Mouse (Mus musculus) midbrain, embryonic 13.5 days (tissue): ENCODE results near the gene Ttpal. TPM values are rescaled to one million over a fixed set of nuclear protein-coding genes. Genes with fewer than 3 reads are reported as not detected.

Source experiments
- ATAC-seq: fragments of 200-750 bp; cut with Nextera tagmentation; 2 replicates; pipeline ENCODE4 v1.8.0; 2017; ENCODE audit warnings: mild to moderate bottlenecking, moderate TSS enrichment, moderate library complexity
- H3K27ac ChIP-seq: fragments of 300-500 bp; sonication (generic); 2 replicates; pipeline ENCODE4 v1.5.1; 2015; ENCODE audit warnings: inconsistent platforms, mild to moderate bottlenecking, moderate library complexity
- H3K27me3 ChIP-seq: fragments of 300-500 bp; sonication (generic); 2 replicates; pipeline ENCODE4 v1.6.1; 2015; ENCODE audit warnings: mild to moderate bottlenecking, inconsistent platforms
- H3K36me3 ChIP-seq: fragments of 300-500 bp; sonication (generic); 2 replicates; pipeline ENCODE4 v1.6.1; 2015; ENCODE audit warnings: mild to moderate bottlenecking, inconsistent platforms
- H3K4me1 ChIP-seq: fragments of 300-500 bp; sonication (generic); replicated peaks from 2 replicates; pipeline ENCODE4 v1.6.1; 2015; ENCODE audit warnings: inconsistent platforms
- H3K4me2 ChIP-seq: fragments of 300-500 bp; sonication (generic); replicated peaks from 2 replicates; pipeline ENCODE4 v1.6.1; 2015; ENCODE audit warnings: moderate library complexity, mild to moderate bottlenecking, inconsistent platforms
- H3K4me3 ChIP-seq: fragments of 300-500 bp; sonication (generic); replicated peaks from 2 replicates; pipeline ENCODE4 v1.5.1; 2015; ENCODE audit warnings: mild to moderate bottlenecking, inconsistent platforms
- H3K9ac ChIP-seq: fragments of 300-500 bp; sonication (generic); replicated peaks from 2 replicates; pipeline ENCODE4 v1.6.1; 2015; ENCODE audit warnings: mild to moderate bottlenecking, inconsistent platforms
- H3K9me3 ChIP-seq: fragments of 300-500 bp; sonication (generic); 2 replicates; pipeline ENCODE4 v1.6.1; 2016; ENCODE audit warnings: mild to moderate bottlenecking, inconsistent platforms
- WGBS: fragments of 180-500 bp; shearing (Covaris S2); methylation state at CpG from one replicate; pipeline ENCODE4 v1.1.7; 2015; 5-methylcytosine and 5-hydroxymethylcytosine counted together
- polyA plus RNA-seq: library from polyadenylated mRNA; unstranded; fragments of >200 nt; fragmentation: Nextera tagmentation; extraction: Ambion mirVana; gene quantifications from 2 replicates; pipeline ENCODE4 v1.2.1, GENCODE M21; 2015

Ttpal gene
- polyA plus RNA-seq, 1 experiment from 2014 or later, result 50.2 TPM

DNA sequence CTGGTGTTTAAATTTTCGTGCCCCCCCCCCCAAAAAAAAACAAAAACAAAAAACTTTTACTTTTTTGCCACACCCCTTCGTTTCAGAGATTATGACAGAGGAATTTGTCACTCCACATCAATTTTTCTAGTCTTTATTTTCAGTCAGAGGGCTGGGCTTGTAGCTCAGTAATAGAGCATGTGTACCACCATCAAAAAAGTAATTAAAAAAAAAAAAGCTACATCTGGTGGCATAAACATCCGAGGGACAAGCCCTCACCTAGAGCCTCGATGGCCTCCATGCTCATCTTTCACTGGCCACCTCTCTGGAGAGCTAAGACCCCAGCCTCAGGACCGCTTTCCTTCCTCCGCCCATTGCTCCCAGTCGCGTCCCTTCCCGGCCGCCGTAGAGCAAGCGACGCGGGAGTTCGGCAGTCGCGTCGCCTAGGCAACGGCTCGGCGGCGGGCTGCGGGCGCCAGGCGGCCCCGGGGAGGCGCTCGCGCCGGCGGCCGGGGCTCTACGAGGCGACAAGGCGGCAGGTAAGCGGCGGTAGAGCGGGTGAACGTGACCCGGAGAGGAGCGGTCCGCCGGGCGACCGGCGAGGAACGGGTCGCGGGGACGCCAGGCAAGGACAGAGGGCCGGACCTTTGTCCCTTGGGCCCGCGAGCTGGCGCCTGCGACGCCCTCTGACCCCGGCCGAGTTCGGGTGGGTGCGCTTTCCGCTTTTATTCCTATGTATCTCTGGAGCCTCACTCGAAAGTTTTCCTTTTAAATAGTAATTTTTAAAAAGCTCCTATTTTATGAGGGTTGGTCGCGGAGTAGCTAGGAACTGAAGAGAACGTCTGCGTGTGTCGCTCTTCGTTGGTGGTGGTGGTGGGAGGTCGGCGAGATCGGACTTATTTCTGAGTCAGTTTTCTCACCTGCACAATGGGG, 56.1 kb downstream of the Ttpal start, which contains the start of gene Pkig:
Pkig (plus strand) TSS at position 412 of the 912 bp plus-strand sequence.
- H3K4me1 ChIP-seq, result peaks cover 31% of the 10 kb centered on the region
- WGBS, result under 1% methylated on average over 71 of the region's 71 CpGs

DNA sequence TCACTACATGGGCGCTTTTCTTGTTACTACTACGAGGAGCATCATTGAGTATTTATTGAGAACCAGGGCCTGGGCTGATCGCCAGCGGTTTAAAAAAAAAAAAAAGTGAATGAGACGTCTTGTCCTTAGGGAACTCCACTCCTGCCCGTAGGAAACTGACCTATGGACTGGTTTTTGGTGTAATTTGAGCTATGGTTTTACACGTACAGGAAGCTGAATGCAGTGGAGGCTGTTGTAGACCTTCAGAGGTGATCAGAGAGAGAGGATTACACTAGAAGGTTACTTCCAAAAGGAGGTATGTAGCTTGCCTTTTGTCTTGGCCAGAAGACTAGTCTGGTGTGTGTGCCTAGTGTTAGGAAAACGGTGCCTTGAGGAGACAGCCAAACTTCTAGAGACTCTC, 56.8 kb downstream of the Ttpal start:
- peak overlapping the region; percentile 86 for H3K9ac ChIP-seq
- H3K36me3 ChIP-seq, result no peaks in the 10 kb centered on the region
- WGBS, result 1% methylated on average over 8 of the region's 8 CpGs
- ATAC-seq, result no peak
- peaks cover 31% of the 10 kb centered on the region for H3K4me1 ChIP-seq
- H3K4me2 ChIP-seq, result peak overlapping the region; percentile 66
- H3K4me3 ChIP-seq, result peak overlapping the region; percentile 82
- no peaks in the 10 kb centered on the region for H3K27me3 ChIP-seq
- H3K9me3 ChIP-seq, result no peaks in the 10 kb centered on the region
- H3K27ac ChIP-seq, result no peak overlapping the region

More for the DNA sequence above, 56.1 kb downstream of the Ttpal start, which contains the start of gene Pkig:
- Histone ChIP-seq H3K36me3 (no peaks in the 10 kb centered on the region), H3K4me3 (peak within 1 kb of the TSS; percentile 82), H3K4me2 (peak within 1 kb of the TSS; percentile 66), H3K27ac (peak within 1 kb of the TSS; percentile 79), H3K9ac (peak within 1 kb of the TSS; percentile 86), H3K9me3 (no peaks in the 10 kb centered on the region), H3K27me3 (no peaks in the 10 kb centered on the region)
- ATAC-seq, result peak; percentile 92

DNA sequence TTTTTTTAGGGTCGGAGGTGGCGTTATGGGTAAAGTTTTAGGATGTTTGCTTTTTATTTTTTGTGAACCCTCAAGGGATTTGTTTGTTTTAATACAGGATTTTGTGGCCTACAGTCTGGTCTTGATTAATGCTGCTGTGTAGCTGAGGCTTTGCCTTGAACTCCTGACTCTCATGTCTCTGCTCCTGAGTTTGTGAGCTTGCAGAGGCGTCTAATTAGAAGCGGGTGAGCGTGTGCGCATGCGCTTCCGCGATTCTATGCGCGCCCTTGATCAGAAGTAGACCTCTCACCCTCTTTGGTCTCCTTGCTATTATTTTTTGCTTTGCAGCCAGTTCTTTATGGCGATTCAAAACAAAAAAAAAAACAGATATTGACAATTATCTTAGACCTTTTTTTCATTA, 57.3 kb downstream of the Ttpal start:
- 80% methylated on average over 12 of the region's 12 CpGs for WGBS
- peak overlapping the region; percentile 86 for H3K9ac ChIP-seq
- no peaks in the 10 kb centered on the region for H3K27me3 ChIP-seq

DNA sequence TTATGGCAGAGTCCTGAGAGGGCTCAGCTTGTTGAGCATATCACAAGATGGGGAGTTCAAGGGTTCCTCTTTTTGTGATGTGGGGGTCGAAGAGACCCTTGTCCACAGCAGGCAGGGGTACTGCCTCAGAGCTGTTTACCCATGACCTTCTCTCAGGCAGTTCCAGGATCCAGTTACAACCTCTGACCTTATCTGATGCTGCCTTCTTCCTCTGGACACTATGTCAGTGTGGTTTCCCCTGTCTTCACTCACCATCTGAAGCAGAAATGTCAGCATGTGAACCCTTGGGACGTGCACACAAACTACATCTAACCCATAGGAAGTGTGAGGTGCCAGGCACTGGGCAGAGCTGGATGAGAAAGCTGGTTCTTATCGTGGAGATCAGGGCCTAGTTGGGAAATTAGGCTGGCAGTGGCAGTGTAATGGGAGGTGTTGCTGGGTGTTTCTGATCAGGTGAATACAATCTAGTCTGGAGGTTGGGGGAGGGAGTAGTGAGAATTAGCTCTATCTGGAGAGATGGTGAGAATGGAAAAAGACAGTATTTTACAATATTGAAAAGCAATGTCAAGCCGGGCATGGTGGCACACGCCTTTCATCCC, 58.1 kb downstream of the Ttpal start:
- no peak overlapping the region for H3K4me3 ChIP-seq
- no peaks in the 10 kb centered on the region for H3K27me3 ChIP-seq
- H3K4me2 ChIP-seq, result no peak overlapping the region
- H3K36me3 ChIP-seq, result no peaks in the 10 kb centered on the region
- H3K9ac ChIP-seq, result no peak overlapping the region
- WGBS, result 88% methylated on average over 5 of the region's 5 CpGs
- H3K27ac ChIP-seq, result no peak overlapping the region
- H3K4me1 ChIP-seq, result peaks cover 31% of the 10 kb centered on the region
- ATAC-seq, result no peak
- no peaks in the 10 kb centered on the region for H3K9me3 ChIP-seq

More for the DNA sequence above, 57.3 kb downstream of the Ttpal start:
- Histone ChIP-seq H3K9me3 (no peaks in the 10 kb centered on the region), H3K4me1 (peaks cover 31% of the 10 kb centered on the region), H3K4me3 (peak overlapping the region; percentile 82), H3K4me2 (peak overlapping the region; percentile 66), H3K36me3 (no peaks in the 10 kb centered on the region), H3K27ac (no peak overlapping the region)
- ATAC-seq, result no peak

DNA sequence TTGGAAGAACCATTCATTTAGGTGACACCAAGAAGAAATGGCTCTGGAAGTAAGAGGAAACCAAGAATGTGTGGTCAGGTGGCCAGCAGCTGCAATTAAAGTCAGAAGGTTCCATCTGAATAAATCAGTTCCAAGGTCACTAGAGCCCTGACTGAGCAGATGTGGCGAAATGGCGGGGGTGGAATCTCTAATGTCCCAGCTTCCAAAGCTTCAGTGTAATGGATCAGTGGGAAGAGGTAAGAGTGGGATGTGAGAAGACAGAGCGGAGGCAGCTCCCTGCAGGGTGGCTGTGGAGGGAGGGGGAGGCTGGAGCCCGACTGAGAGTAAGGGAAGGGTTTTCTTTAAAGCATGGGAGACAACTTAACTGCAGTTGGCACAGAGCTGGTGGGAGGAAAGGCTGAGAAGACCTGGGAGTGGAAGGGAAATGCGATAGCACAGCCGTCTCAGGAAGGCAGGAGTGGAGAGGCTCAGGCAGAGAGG, 59.3 kb downstream of the Ttpal start:
- Histone ChIP-seq H3K27me3 (no peaks in the 10 kb centered on the region), H3K36me3 (no peaks in the 10 kb centered on the region), H3K4me2 (no peak overlapping the region), H3K4me1 (peaks cover 31% of the 10 kb centered on the region), H3K27ac (no peak overlapping the region), H3K9ac (no peak overlapping the region), H3K4me3 (no peak overlapping the region), H3K9me3 (no peaks in the 10 kb centered on the region)
- 51% methylated on average over 6 of the region's 6 CpGs for WGBS
- no peak for ATAC-seq

DNA sequence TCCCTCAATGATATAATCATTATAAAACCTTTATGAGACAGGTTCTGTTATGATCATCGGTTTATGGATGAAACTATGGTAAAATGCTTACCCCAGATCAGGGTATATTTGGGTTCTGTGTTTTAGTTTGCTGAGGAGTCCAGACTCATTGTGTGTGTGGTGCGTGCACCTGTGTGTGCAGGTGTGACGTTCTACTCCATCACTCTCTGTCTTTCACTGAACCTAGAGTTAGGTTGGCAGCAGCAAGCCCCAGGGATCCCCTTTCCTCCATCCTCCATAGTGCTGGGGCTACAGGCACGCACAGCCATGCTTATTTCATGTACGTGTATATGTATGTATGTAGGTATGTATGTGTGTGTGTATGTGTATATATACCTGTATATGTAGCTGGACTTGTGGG, 60.0 kb downstream of the Ttpal start:
- 93% methylated on average over 5 of the region's 5 CpGs for WGBS
- Histone ChIP-seq H3K9me3 (no peaks in the 10 kb centered on the region), H3K27ac (no peak overlapping the region), H3K4me3 (no peak overlapping the region), H3K4me2 (no peak overlapping the region), H3K4me1 (peaks cover 31% of the 10 kb centered on the region), H3K36me3 (no peaks in the 10 kb centered on the region), H3K9ac (no peak overlapping the region), H3K27me3 (no peaks in the 10 kb centered on the region)
- no peak for ATAC-seq

DNA sequence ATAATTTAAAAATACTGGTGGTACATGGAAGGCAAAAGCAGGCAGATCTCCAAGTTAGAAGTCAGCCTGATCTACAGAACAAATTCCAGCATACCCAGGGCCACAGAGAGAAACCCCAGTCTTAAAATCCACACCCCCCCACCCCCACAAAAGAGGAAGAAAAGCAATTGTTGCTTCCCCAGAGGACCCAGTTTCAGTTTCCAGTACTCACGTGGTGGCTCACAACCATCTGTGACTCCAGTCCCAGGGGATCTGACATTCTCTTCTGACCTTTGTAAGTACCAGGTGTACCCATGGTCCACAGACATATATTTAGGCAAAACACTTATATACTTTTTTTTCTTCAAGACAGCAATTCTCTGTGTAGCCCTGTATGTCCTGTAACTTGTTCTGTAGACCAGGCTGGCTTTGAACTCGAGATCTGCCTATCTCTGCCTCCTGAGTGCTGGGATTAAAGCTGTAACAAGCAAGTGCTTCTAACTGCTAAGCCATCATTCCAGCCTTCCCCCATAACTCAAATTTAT, 60.6 kb downstream of the Ttpal start:
- Histone ChIP-seq H3K27ac (no peak overlapping the region), H3K9me3 (no peaks in the 10 kb centered on the region), H3K36me3 (no peaks in the 10 kb centered on the region), H3K9ac (no peak overlapping the region), H3K4me2 (no peak overlapping the region), H3K4me3 (no peak overlapping the region), H3K4me1 (peaks cover 29% of the 10 kb centered on the region), H3K27me3 (no peaks in the 10 kb centered on the region)
- no peak for ATAC-seq
- WGBS, result 74% methylated on average over 2 of the region's 2 CpGs

DNA sequence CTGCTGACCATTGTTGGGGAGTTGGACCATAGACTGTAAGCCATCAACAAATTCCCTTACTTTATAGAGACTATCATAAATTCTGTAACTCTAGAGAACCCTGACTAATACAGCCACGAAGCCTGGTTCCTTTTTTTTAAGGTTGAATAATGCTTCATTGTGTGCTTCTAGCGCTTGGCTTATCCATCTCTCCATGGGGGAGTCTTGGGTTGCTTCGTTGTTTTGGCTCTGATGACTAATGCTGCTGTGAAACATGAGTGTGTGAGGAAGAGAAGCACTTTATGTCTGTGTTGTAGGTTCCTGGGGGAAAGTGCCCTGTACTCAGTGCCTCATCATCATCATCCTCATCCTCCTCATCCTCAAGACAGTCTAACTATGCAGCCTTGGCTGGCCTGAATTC, 61.8 kb downstream of the Ttpal start:
- no peak for ATAC-seq
- Histone ChIP-seq H3K27me3 (no peaks in the 10 kb centered on the region), H3K36me3 (no peaks in the 10 kb centered on the region), H3K4me3 (no peak overlapping the region), H3K4me2 (no peak overlapping the region), H3K9ac (no peak overlapping the region), H3K4me1 (peaks cover 28% of the 10 kb centered on the region), H3K27ac (no peak overlapping the region), H3K9me3 (no peaks in the 10 kb centered on the region)
- WGBS, result 70% methylated on average over 3 of the region's 3 CpGs

DNA sequence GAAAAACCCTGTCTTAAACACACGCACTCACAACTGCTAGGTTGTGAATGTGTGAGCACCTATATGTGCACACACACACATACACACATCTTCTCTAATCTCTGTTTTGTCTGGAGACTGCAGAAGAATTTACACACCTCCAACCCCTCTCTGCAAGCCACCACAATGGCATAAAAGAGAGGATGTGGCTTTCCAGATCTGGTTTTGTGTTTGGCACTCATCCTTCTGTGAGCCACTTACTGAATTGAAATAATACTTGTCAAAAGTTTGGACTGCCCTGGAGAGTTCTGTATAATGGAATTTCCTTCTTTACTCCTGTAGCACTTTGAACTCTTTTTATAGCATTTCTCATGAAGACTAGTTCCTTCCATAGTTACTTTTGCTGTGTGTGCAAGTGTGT, 64.9 kb downstream of the Ttpal start:
- Histone ChIP-seq H3K27me3 (no peaks in the 10 kb centered on the region), H3K4me3 (no peak overlapping the region), H3K9me3 (no peaks in the 10 kb centered on the region), H3K27ac (no peak overlapping the region), H3K4me2 (no peak overlapping the region), H3K9ac (no peak overlapping the region), H3K4me1 (peaks cover 1% of the 10 kb centered on the region; the same call in 1 of the 2 replicates), H3K36me3 (no peaks in the 10 kb centered on the region)
- WGBS, result 95% methylated on average over 1 of the region's 1 CpGs
- ATAC-seq, result no peak

Other genes with a start within 250 kb of the Ttpal start
- gene Jph2, start 204.3 kb upstream of the Ttpal start, polyA plus RNA-seq, result 0.13 and 0.31 TPM in 2 replicates
- 77.3 and 79.4 TPM in 2 replicates for gene Oser1, start 177.6 kb upstream of the Ttpal start, polyA plus RNA-seq
- 114 and 121 TPM in 2 replicates for gene Gdap1l1, start 163.8 kb upstream of the Ttpal start, polyA plus RNA-seq
- gene Fitm2, start 129.7 kb upstream of the Ttpal start, polyA plus RNA-seq, result 12.1 and 12.7 TPM in 2 replicates
- gene R3hdml, start 110.0 kb upstream of the Ttpal start, polyA plus RNA-seq, result 0.18 TPM in 1 of 2 replicates, not detected in the other
- gene Hnf4a, start 95.5 kb upstream of the Ttpal start, polyA plus RNA-seq, result not detected in 2 replicates
- gene Serinc3, start 42.8 kb downstream of the Ttpal start, polyA plus RNA-seq, result 30.5 and 31.7 TPM in 2 replicates
- gene Pkig, start 56.1 kb downstream of the Ttpal start, polyA plus RNA-seq, result 124 and 126 TPM in 2 replicates
- gene Ada, start 147.9 kb downstream of the Ttpal start, polyA plus RNA-seq, result 3.4 and 4.6 TPM in 2 replicates
- 0.15 and 0.23 TPM in 2 replicates for gene Ccn5, start 218.5 kb downstream of the Ttpal start, polyA plus RNA-seq